Mouse (Mus musculus) 3T3-L1 (cell line): ENCODE data around the gene Fam169a.
"Not testable (repeated sequence)": the region's sequence is repeated elsewhere in the genome, so short reads cannot be mapped to it uniquely, and the experiment has no call there.

Experiments used
- DNase-seq: peaks from one replicate; pipeline ENCODE4 v3.0.0-alpha.2; 2015; ENCODE audit warnings: low read depth, low spot score

The Fam169a gene

DNA sequence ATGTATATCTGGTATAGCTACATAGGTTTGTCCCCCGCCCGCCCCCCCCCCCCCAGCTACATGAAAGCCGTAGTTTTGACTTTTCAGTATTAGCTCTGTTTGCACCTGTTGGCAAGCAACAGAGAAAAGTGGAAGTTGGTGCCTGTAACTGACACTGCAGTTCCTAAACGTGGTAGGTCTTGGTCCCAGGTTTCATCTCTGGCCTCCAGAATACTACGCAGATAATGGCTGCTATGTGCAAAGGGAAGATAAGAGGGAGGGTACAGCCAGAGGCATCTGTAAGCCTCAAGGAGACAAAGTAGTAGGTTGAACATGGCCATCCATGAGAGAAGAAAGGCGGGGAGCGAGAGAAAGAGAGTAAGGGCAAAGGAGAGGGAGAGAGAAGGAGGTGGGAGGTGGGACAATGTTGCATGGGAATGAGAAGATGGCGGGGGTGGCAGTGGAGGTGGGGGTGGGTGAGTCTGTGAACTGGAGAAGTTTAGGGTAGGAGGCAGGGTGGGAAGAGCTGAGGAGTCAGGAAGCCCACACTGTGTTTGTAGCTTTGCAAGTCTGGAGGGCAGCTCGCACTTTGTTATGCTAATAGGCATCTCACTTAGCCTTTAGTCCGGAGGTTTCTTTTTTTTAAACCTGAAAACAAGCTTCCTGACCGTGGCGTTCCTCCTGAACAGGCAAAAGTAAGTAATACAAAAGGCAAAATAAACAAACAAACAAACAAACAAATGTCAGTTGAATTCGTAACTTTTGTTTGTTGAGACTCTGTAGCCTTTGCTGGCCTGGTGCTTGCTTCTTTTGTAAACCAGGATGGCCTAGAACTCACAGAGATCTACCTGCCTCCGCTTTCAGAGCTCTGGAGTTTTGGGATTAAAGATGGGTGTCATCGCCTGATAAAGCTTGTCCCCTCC lies at the start of gene Fam169a:
Gene Fam169a, plus strand, starts transcription at position 638 of the 902 bp plus-strand sequence.
- DNase-seq: no peak

- no peak for DNase-seq
Observed at GRCm38 (mm10) chr13:97017711-97018110, 49.4 kb upstream of the Fam169a start.

DNA sequence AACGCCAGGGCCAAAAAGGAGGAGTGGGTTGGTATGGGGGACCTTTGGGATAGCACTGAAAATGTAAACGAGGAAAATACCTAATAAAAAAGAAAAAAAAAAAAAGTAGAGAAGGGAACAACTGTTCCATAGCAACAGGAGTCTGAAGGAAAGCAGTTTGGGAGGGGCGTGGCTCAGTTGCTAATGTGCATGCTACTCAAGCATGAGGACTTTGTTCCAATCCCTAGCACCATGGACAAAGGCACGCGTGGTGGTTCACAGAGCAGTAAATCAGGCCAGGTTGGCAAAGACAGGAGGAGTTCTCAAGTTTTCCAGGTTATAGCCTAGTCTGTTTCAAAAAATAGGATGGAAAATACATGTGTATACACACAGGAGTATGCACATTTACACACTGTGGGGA lies 47.0 kb upstream of the Fam169a start:
- DNase-seq: peak; percentile 13

GRCm38 (mm10) chr13:97021906-97022305 lies 45.2 kb upstream of the Fam169a start:
- peak; percentile 38 for DNase-seq

DNA sequence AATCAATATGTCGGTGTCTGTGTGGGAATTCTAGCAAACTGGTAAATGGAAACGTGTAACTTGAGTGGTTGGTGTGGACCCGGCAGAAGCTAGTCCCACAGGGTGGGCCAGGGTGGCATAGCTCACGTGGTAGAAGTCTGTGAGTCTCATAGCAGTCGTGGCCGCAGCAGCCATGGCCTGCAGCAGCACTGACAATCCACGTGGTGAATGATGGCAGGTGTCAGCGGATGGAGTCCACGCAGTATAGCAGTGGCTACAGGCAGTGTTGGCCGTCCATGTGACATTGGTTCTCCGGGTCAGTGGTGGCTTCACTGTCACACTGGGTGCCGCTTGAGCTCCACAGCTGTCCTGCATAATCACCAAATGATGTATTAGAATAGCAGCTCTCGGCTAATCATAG lies 37.0 kb upstream of the Fam169a start:
- no peak for DNase-seq

- DNase-seq: no peak
Observed at GRCm38 (mm10) chr13:97034262-97034661, 32.8 kb upstream of the Fam169a start, which contains the start of gene 1700029F12Rik. Gene 1700029F12Rik, minus strand, starts transcription at chr13:97034362.

GRCm38 (mm10) chr13:97051158-97051557 lies 15.9 kb upstream of the Fam169a start:
- no peak for DNase-seq

DNA sequence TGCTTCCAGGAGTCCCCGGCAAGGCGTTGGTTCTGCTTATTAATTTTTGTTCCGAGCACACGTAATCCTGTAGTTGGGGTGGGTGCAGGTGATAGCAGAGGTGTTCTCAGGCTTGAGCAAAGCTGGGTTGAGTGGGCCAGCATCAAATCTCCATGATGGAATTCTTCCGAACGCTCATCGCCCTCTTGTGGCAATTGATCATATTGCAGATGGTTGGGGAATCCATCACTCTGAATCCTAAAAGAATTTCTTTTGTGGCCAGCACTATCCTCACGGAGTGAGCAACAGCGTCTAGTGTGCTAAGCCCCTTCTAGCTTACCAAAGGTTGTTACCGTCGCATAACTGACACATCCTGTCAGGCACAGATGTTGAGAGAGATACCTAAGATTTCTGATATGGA lies 14.4 kb upstream of the Fam169a start:
- peak; percentile 86 for DNase-seq

GRCm38 (mm10) chr13:97053844-97054243 lies 13.2 kb upstream of the Fam169a start:
- no peak for DNase-seq

DNA sequence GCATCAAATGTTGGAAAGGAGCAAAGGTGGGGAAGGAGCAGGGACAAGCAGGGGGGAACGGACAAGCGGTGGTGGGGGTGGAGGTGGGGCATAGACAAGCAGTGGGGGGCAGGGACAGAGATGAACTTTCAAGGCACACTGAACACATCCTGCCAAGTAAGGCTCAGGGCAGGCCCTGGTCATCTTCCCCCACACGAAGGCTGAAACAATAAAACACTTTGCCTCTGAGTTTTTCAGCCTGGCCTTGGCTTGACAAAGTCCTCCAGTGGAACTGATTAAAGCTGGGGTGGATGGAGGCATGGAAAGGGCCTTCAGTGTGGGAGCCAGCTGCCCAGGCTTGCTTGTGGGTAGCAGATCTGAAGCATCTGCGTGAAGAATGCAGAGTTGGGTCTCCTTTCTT lies 9.3 kb upstream of the Fam169a start:
- no peak for DNase-seq

DNA sequence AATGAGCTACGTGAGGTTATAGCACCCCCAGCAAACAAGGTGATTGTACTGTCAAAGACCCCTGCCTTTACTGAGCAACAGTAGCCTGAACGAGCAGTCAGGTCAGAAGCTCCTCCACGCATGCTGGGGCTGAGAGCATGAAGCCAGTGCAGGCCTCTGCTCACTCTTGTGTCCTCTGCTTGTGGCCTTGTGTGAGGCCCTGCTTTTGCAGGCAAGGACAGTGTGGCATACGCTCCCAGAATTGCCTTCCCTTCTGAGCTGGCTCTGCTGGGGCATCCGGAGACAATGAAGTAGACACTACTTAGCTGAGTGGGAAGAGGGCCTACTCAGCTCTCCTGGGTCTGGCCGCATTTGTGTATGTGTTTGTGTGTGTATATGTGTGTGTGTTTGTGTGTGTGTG lies 7.3 kb upstream of the Fam169a start:
- DNase-seq: no peak

DNA sequence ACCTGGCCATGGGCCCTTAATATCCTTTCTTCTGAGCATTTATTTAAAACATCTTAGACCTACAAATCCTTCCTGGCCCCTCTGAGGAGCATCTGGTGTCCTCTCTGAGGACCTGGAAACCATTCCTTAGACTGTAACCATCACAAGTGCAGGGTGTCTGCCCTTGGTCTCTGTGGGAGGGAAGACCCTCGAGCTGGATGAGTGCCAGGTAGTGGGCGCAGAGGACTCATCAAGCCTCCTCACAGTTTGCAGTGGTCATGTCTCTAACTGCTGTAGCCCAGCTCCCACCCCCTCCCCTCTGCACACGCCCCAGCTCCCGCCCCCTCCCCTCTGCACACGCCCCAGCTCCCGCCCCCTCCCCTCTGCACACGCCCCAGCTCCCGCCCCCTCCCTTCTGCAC lies 6.8 kb upstream of the Fam169a start:
- no peak for DNase-seq

- no peak for DNase-seq
Observed at GRCm38 (mm10) chr13:97062151-97062550, 4.9 kb upstream of the Fam169a start.

- DNase-seq: no peak
Observed at GRCm38 (mm10) chr13:97063431-97063830, 3.7 kb upstream of the Fam169a start.

- peak; percentile 9 for DNase-seq
Observed at GRCm38 (mm10) chr13:97064413-97064812, 2.7 kb upstream of the Fam169a start.

GRCm38 (mm10) chr13:97064844-97065621 lies 2.1 kb upstream of the Fam169a start:
- not testable (repeated sequence) for DNase-seq

GRCm38 (mm10) chr13:97067691-97068090 lies 605 bp downstream of the Fam169a start:
- no peak for DNase-seq

GRCm38 (mm10) chr13:97068151-97068550 lies 1.1 kb downstream of the Fam169a start:
- DNase-seq: no peak

GRCm38 (mm10) chr13:97070931-97071625 lies 4.0 kb downstream of the Fam169a start:
- DNase-seq: no peak

- DNase-seq: no peak
Observed at GRCm38 (mm10) chr13:97071626-97072241, 4.6 kb downstream of the Fam169a start.

- DNase-seq: no peak
Observed at GRCm38 (mm10) chr13:97073497-97073896, 6.4 kb downstream of the Fam169a start.
